Mouse (Mus musculus): Measurements from ENCODE around the gene Zfp457. TPM values are rescaled to one million over a fixed set of nuclear protein-coding genes. Genes with fewer than 3 reads are reported as not detected.
A peak's percentile ranks its signal among the peaks of the same experiment; 100 is the strongest.

The Zfp457 gene
- polyA plus RNA-seq, 1 experiment from 2014 or later: 0.73 TPM

DNA sequence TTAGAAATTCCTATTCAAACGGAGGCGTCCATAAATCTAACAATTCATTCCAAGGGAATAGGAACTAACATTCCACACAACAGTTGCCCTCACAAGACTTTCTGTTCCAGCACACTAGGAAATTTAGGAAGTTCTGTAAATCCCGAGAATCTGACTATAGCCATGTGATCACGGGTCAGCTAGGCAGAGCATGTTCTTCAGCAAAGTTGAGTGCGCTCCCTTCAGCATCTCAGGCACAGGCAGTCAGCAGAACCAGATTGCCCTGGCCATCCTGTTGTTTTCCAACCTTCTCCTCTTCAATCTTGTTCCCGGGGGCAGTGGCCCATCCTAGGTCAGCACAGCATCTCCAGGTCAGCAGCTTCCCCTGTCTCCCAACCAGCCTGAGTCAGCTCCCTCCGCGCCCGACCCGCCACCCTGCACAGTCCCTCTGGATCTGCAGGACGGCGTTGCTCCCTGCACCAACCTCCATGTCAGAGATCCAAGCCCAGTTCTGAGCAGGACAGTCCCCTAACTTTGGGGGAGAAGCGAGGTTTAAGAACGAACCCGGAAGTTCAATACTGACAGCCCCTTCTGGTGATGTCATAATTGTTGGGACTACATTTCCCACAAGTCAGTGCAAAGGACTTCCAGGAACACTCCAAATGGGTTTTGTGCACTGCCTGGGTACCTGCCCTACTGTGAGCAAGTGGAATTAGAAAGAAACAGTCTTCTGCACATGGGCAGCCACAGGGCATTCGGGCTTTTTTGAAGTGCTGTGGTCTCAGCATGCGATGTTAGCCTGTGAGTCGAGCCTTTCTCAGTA lies 37.5 kb downstream of the Zfp457 start:
- Histone ChIP-seq H3K4me2 (replicated peaks; ENCODE audit: low read depth, low read length) (peak overlapping the region; percentile 67), H3K9ac (ENCODE audit: low read depth, low read length) (peak overlapping the region; percentile 59), H3K4me1 (ENCODE audit: control insufficient read depth, insufficient read depth, low read length) (no peaks in the 10 kb centered on the region), H3K4me3 (ENCODE audit: low read length) (peak overlapping the region; percentile 75), H3K27ac (ENCODE audit: low read depth, low read length) (no peak overlapping the region), H3K9me3 (ENCODE audit: control insufficient read depth, low read length) (no peaks in the 10 kb centered on the region; the same call in 1 of the 2 replicates), H3K36me3 (ENCODE audit: control insufficient read depth, insufficient read depth, low read length) (no peaks in the 10 kb centered on the region), H3K27me3 (ENCODE audit: control insufficient read depth, insufficient read depth, low read length) (no peaks in the 10 kb centered on the region)
- 9% methylated on average over 18 of the region's 18 CpGs for WGBS
- ATAC-seq (ENCODE audit: low FRiP score, low TSS enrichment): peak; percentile 99

Other genes starting within 250 kb of the Zfp457 start
- 3.9 and 4.8 TPM in 2 replicates for gene Zfp712, start 245.3 kb downstream of the Zfp457 start, polyA plus RNA-seq (2014; fragmentation: Nextera tagmentation; extraction: Ambion mirVana)
- 7.3 and 8.4 TPM in 2 replicates for gene Zfp708, start 208.5 kb downstream of the Zfp457 start, polyA plus RNA-seq (2014; fragmentation: Nextera tagmentation; extraction: Ambion mirVana)
- 3.3 and 4.6 TPM in 2 replicates for gene Gm28557, start 197.9 kb downstream of the Zfp457 start, polyA plus RNA-seq (2014; fragmentation: Nextera tagmentation; extraction: Ambion mirVana)
- gene Rslcan18, start 190.2 kb downstream of the Zfp457 start, polyA plus RNA-seq (2014; fragmentation: Nextera tagmentation; extraction: Ambion mirVana): 0.43 and 0.45 TPM in 2 replicates
- gene Zfp759, start 184.8 kb downstream of the Zfp457 start, polyA plus RNA-seq (2014; fragmentation: Nextera tagmentation; extraction: Ambion mirVana): 1.7 and 2.9 TPM in 2 replicates
- gene Rsl1, start 133.3 kb downstream of the Zfp457 start, polyA plus RNA-seq (2014; fragmentation: Nextera tagmentation; extraction: Ambion mirVana): 4.7 and 5.6 TPM in 2 replicates
- 1.3 and 2.1 TPM in 2 replicates for gene Zfp455, start 112.0 kb downstream of the Zfp457 start, polyA plus RNA-seq (2014; fragmentation: Nextera tagmentation; extraction: Ambion mirVana)
- 2.1 and 3.0 TPM in 2 replicates for gene Zfp458, start 28.0 kb downstream of the Zfp457 start, polyA plus RNA-seq (2014; fragmentation: Nextera tagmentation; extraction: Ambion mirVana)
- gene Zfp595, start 26.1 kb upstream of the Zfp457 start, polyA plus RNA-seq (2014; fragmentation: Nextera tagmentation; extraction: Ambion mirVana): 2.7 and 3.0 TPM in 2 replicates
- not detected in 2 replicates for gene Gm28044, start 54.1 kb upstream of the Zfp457 start, polyA plus RNA-seq (2014; fragmentation: Nextera tagmentation; extraction: Ambion mirVana)
- 1.4 and 1.6 TPM in 2 replicates for gene Zfp953, start 54.1 kb upstream of the Zfp457 start, polyA plus RNA-seq (2014; fragmentation: Nextera tagmentation; extraction: Ambion mirVana)
- gene Gm28041, start 69.2 kb upstream of the Zfp457 start, polyA plus RNA-seq (2014; fragmentation: Nextera tagmentation; extraction: Ambion mirVana): 0.38 and 0.50 TPM in 2 replicates
- gene Zfp456, start 69.3 kb upstream of the Zfp457 start, polyA plus RNA-seq (2014; fragmentation: Nextera tagmentation; extraction: Ambion mirVana): 1.3 and 2.2 TPM in 2 replicates
- gene Zfp429, start 93.3 kb upstream of the Zfp457 start, polyA plus RNA-seq (2014; fragmentation: Nextera tagmentation; extraction: Ambion mirVana): 4.3 and 6.0 TPM in 2 replicates
- 0.31 and 2.3 TPM in 2 replicates for gene Zfp459, start 114.9 kb upstream of the Zfp457 start, polyA plus RNA-seq (2014; fragmentation: Nextera tagmentation; extraction: Ambion mirVana)
- 5.6 and 10.4 TPM in 2 replicates for gene Zfp874a, start 145.1 kb upstream of the Zfp457 start, polyA plus RNA-seq (2014; fragmentation: Nextera tagmentation; extraction: Ambion mirVana)
- gene Zfp874b, start 177.8 kb upstream of the Zfp457 start, polyA plus RNA-seq (2014; fragmentation: Nextera tagmentation; extraction: Ambion mirVana): 2.2 and 2.3 TPM in 2 replicates
- 13.5 and 16.7 TPM in 2 replicates for gene Zfp58, start 194.1 kb upstream of the Zfp457 start, polyA plus RNA-seq (2014; fragmentation: Nextera tagmentation; extraction: Ambion mirVana)
- gene Gm26965, start 219.7 kb upstream of the Zfp457 start, polyA plus RNA-seq (2014; fragmentation: Nextera tagmentation; extraction: Ambion mirVana): not detected in 2 replicates
- 22.5 and 28.5 TPM in 2 replicates for gene Zfp87, start 219.7 kb upstream of the Zfp457 start, polyA plus RNA-seq (2014; fragmentation: Nextera tagmentation; extraction: Ambion mirVana)
- 15.2 and 17.7 TPM in 2 replicates for gene Zfp748, start 247.3 kb upstream of the Zfp457 start, polyA plus RNA-seq (2014; fragmentation: Nextera tagmentation; extraction: Ambion mirVana)

All from kidney, embryonic 14.5 days (tissue).